In the genomic region with DNA sequence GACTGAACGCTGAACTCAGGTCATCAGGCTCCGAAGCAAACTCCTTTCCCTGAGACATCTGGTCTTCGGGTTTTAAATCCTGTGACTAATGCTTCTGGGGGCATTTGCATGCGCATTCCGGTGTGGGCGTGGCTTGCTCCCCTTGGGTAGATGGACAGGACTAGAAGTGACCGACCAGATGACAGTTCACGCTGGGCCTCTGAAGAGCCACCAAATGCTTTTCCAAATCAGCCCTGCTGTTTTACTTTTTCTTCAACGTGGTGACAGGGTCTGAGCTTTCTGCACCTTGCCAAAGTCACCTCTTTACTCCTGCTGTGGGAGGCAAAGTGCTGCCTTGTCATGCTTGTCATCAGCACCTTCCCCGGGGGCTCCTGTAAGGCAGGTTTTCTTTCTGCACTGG, we compare ENCODE assay signal across 19 mouse cellular contexts. TPM values are rescaled to one million over a fixed set of nuclear protein-coding genes. Genes with fewer than 3 reads are reported as not detected.
DNase-seq lines count a peak whose midpoint lies in the region; ATAC-seq and TF ChIP-seq lines count a peak whose summit lies in the region.
"Had no signal": no experiment of that assay in that cellular context is flagged by ENCODE, and none has a peak within 500 bp of the region (broad histone marks: within the 10 kb centered on the region; RNA-seq: fewer than 3 reads in every experiment).

No protein-coding gene starts in this region.

- H3K36me3 ChIP-seq in hindbrain, embryonic 10.5 days = no peaks in the 10 kb centered on the region
- H3K36me3 ChIP-seq in hindbrain, embryonic 16.5 days (ENCODE audit: control insufficient read depth, insufficient read depth, low read length) = no peaks in the 10 kb centered on the region
- peaks cover 4% of the 10 kb centered on the region for H3K36me3 ChIP-seq in testis, adult 2 months (ENCODE audit: control insufficient read depth, insufficient read depth, low read length)
- no peaks in the 10 kb centered on the region for H3K36me3 ChIP-seq in embryonic facial prominence, embryonic 10.5 days (replicated peaks)
- H3K36me3 ChIP-seq: liver, embryonic 15.5 days had no signal

- H3K27me3 ChIP-seq in hindbrain, embryonic 10.5 days (ENCODE audit: insufficient read depth, poor library complexity, severe bottlenecking) = peaks cover 7% of the 10 kb centered on the region; the same call in 1 of the 2 replicates
- no peaks in the 10 kb centered on the region for H3K27me3 ChIP-seq in hindbrain, embryonic 16.5 days (replicated peaks; ENCODE audit: control insufficient read depth, insufficient read depth, low read length)
- H3K27me3 ChIP-seq in testis, adult 2 months (ENCODE audit: control insufficient read depth, insufficient read depth, low read length) = no peaks in the 10 kb centered on the region
- H3K27me3 ChIP-seq in embryonic facial prominence, embryonic 10.5 days (replicated peaks; ENCODE audit: low read depth, poor library complexity, severe bottlenecking) = peaks cover 19% of the 10 kb centered on the region
- H3K27me3 ChIP-seq: liver, embryonic 15.5 days had no signal

- WGBS in hindbrain, embryonic 10.5 days = 20% methylated on average over 10 of the region's 10 CpGs
- 20% methylated on average over 10 of the region's 10 CpGs for WGBS in hindbrain, embryonic 16.5 days
- 27% methylated on average over 10 of the region's 10 CpGs for WGBS in embryonic facial prominence, embryonic 10.5 days

- no peak overlapping the region for H3K27ac ChIP-seq in hindbrain, embryonic 10.5 days
- no peak overlapping the region for H3K27ac ChIP-seq in hindbrain, embryonic 16.5 days (ENCODE audit: low read depth, low read length)
- no peak overlapping the region for H3K27ac ChIP-seq in testis, adult 2 months (ENCODE audit: control insufficient read depth, insufficient read depth, low read depth, low read length)
- no peak overlapping the region for H3K27ac ChIP-seq in embryonic facial prominence, embryonic 10.5 days (replicated peaks)
- H3K27ac ChIP-seq: gastrocnemius, adult 2 months; liver, embryonic 15.5 days had no signal

- H3K4me2 ChIP-seq in hindbrain, embryonic 16.5 days (ENCODE audit: low read length) = no peak overlapping the region
- H3K4me2 ChIP-seq: liver, embryonic 15.5 days had no signal

- DNase-seq in hindbrain, embryonic 10.5 days (ENCODE audit: low spot score) = peak; percentile 29
- no peak for DNase-seq in testis, postnatal 14 days (ENCODE audit: low spot score)
- DNase-seq in embryonic facial prominence, embryonic 10.5 days (ENCODE audit: low spot score) = peak; percentile 37
- DNase-seq in cerebellum, postnatal 14 days = no peak
- DNase-seq in adrenal gland, postnatal 25 days = no peak
- DNase-seq: adrenal gland, adult 2 months; cerebellum, adult 9-10 months; gastrocnemius, adult 2 months; kidney, postnatal 10 days; right cerebral cortex, postnatal 14 days had no signal

- TF ChIP-seq CTCF in testis, adult 2 months (IDR thresholded peaks at IDR 0.05; ENCODE audit: control insufficient read depth, insufficient read depth, insufficient replicate concordance, low read depth, low read length) = no peak

- H3K9me3 ChIP-seq in hindbrain, embryonic 10.5 days = no peaks in the 10 kb centered on the region
- no peaks in the 10 kb centered on the region for H3K9me3 ChIP-seq in hindbrain, embryonic 16.5 days (ENCODE audit: control insufficient read depth, low read length)
- H3K9me3 ChIP-seq in embryonic facial prominence, embryonic 10.5 days = no peaks in the 10 kb centered on the region
- H3K9me3 ChIP-seq: liver, embryonic 15.5 days had no signal

- no peak overlapping the region for H3K4me3 ChIP-seq in hindbrain, embryonic 10.5 days
- no peak overlapping the region for H3K4me3 ChIP-seq in hindbrain, embryonic 16.5 days (ENCODE audit: low read length)
- no peak overlapping the region for H3K4me3 ChIP-seq in testis, adult 2 months (ENCODE audit: control insufficient read depth, low read depth, low read length)
- no peak overlapping the region for H3K4me3 ChIP-seq in embryonic facial prominence, embryonic 10.5 days
- H3K4me3 ChIP-seq: gastrocnemius, adult 2 months; liver, embryonic 15.5 days had no signal

- H3K4me1 ChIP-seq in hindbrain, embryonic 10.5 days (replicated peaks) = peaks cover 23% of the 10 kb centered on the region
- H3K4me1 ChIP-seq in hindbrain, embryonic 16.5 days (ENCODE audit: control insufficient read depth, insufficient read depth, low read depth, low read length) = no peaks in the 10 kb centered on the region; the same call in 1 of the 2 replicates
- H3K4me1 ChIP-seq in testis, adult 2 months (ENCODE audit: control insufficient read depth, insufficient read depth, low read length) = no peaks in the 10 kb centered on the region
- peaks cover 17% of the 10 kb centered on the region for H3K4me1 ChIP-seq in embryonic facial prominence, embryonic 10.5 days

- TF ChIP-seq POLR2A in testis, adult 2 months (IDR thresholded peaks at IDR 0.05; ENCODE audit: control insufficient read depth, low read depth, low read length) = 0 out of 2 replicates have a peak, but pooled peaks have one; percentile 12

- ATAC-seq in hindbrain, embryonic 16.5 days = no peak
- ATAC-seq: intestine, embryonic 16.5 days had no signal

- H3K9ac ChIP-seq in hindbrain, embryonic 16.5 days (ENCODE audit: low read depth, low read length) = no peak overlapping the region
- H3K9ac ChIP-seq: liver, embryonic 15.5 days had no signal

RNA-seq across cellular contexts. Expression of a gene that starts 13.8 kb away (rescaled TPM):
- polyA plus RNA-seq in hindbrain, embryonic 10.5 days (2016; fragmentation: Nextera tagmentation; extraction: Ambion mirVana) = 0.39 and 1.3 TPM in 2 replicates
- polyA plus RNA-seq in hindbrain, embryonic 16.5 days (2015; fragmentation: Nextera tagmentation; extraction: Ambion mirVana) = 0.61 and 0.69 TPM in 2 replicates
- 577 and 660 TPM in 2 replicates for polyA plus RNA-seq in testis, adult 2 months (2012; rRNA removed)
- 0.11 and 0.15 TPM in 2 replicates for polyA plus RNA-seq in embryonic facial prominence, embryonic 10.5 days (2016; fragmentation: Nextera tagmentation; extraction: Ambion mirVana)
- 0.15 TPM in 1 of 2 replicates, not detected in the other for total RNA-seq in adrenal gland, postnatal 25 days (2021)
- total RNA-seq: gastrocnemius, adult 2 months; hematopoietic stem cell, adult 5-6 weeks; monocyte, adult 5-6 weeks; neutrophil, adult 5-6 weeks had no signal
- polyA plus RNA-seq: adrenal gland, adult 2 months; forebrain, embryonic 11.5 days had no signal

RNA-seq across cellular contexts. Expression of a gene that starts 13.9 kb away (rescaled TPM):
- 65.1 and 78.0 TPM in 2 replicates for polyA plus RNA-seq in hindbrain, embryonic 10.5 days (2016; fragmentation: Nextera tagmentation; extraction: Ambion mirVana)
- polyA plus RNA-seq in hindbrain, embryonic 16.5 days (2015; fragmentation: Nextera tagmentation; extraction: Ambion mirVana) = 161 and 169 TPM in 2 replicates
- 12.7 and 12.9 TPM in 2 replicates for polyA plus RNA-seq in testis, adult 2 months (2012; rRNA removed)
- 42.0 and 43.5 TPM in 2 replicates for polyA plus RNA-seq in embryonic facial prominence, embryonic 10.5 days (2016; fragmentation: Nextera tagmentation; extraction: Ambion mirVana)
- 40.0 and 64.0 TPM in 2 replicates for total RNA-seq in adrenal gland, postnatal 25 days (2021)

RNA-seq across cellular contexts. Expression of a gene that starts 16.2 kb away (rescaled TPM):
- 16.8 and 17.4 TPM in 2 replicates for polyA plus RNA-seq in hindbrain, embryonic 10.5 days (2016; fragmentation: Nextera tagmentation; extraction: Ambion mirVana)
- 13.0 and 15.2 TPM in 2 replicates for polyA plus RNA-seq in hindbrain, embryonic 16.5 days (2015; fragmentation: Nextera tagmentation; extraction: Ambion mirVana)
- polyA plus RNA-seq in testis, adult 2 months (2012; rRNA removed) = 6.3 and 6.9 TPM in 2 replicates
- 15.7 and 17.8 TPM in 2 replicates for polyA plus RNA-seq in embryonic facial prominence, embryonic 10.5 days (2016; fragmentation: Nextera tagmentation; extraction: Ambion mirVana)
- 14.0 and 15.7 TPM in 2 replicates for total RNA-seq in adrenal gland, postnatal 25 days (2021)

RNA-seq across cellular contexts. Expression of a gene that starts 23.7 kb away (rescaled TPM):
- 0.16 and 0.41 TPM in 2 replicates for polyA plus RNA-seq in hindbrain, embryonic 10.5 days (2016; fragmentation: Nextera tagmentation; extraction: Ambion mirVana)
- 0.23 and 0.29 TPM in 2 replicates for polyA plus RNA-seq in hindbrain, embryonic 16.5 days (2015; fragmentation: Nextera tagmentation; extraction: Ambion mirVana)
- 48.7 and 54.3 TPM in 2 replicates for polyA plus RNA-seq in testis, adult 2 months (2012; rRNA removed)
- polyA plus RNA-seq in embryonic facial prominence, embryonic 10.5 days (2016; fragmentation: Nextera tagmentation; extraction: Ambion mirVana) = 0.27 TPM in 1 of 2 replicates, not detected in the other
- total RNA-seq in adrenal gland, postnatal 25 days (2021) = not detected in 2 replicates
- total RNA-seq: adrenal gland, adult 2 months; gastrocnemius, adult 2 months; hematopoietic stem cell, adult 5-6 weeks; monocyte, adult 5-6 weeks; neutrophil, adult 5-6 weeks had no signal
- polyA plus RNA-seq: adrenal gland, adult 2 months; forebrain, embryonic 11.5 days; liver, embryonic 15.5 days; thymus, postnatal 0 days had no signal

RNA-seq across cellular contexts. Expression of a gene that starts 30.3 kb away (rescaled TPM):
- 104 and 107 TPM in 2 replicates for polyA plus RNA-seq in hindbrain, embryonic 10.5 days (2016; fragmentation: Nextera tagmentation; extraction: Ambion mirVana)
- 46.3 and 55.0 TPM in 2 replicates for polyA plus RNA-seq in hindbrain, embryonic 16.5 days (2015; fragmentation: Nextera tagmentation; extraction: Ambion mirVana)
- polyA plus RNA-seq in testis, adult 2 months (2012; rRNA removed) = 21.3 and 25.2 TPM in 2 replicates
- 120 and 121 TPM in 2 replicates for polyA plus RNA-seq in embryonic facial prominence, embryonic 10.5 days (2016; fragmentation: Nextera tagmentation; extraction: Ambion mirVana)
- total RNA-seq in adrenal gland, postnatal 25 days (2021) = 109 and 122 TPM in 2 replicates

Comparison
In these comparisons a context has a peak if more than half of its experiments do, and no peak if none do; other contexts are left out.
1. DNase-seq: peak in hindbrain, embryonic 10.5 days (single experiment) and embryonic facial prominence, embryonic 10.5 days (single experiment); none in testis, postnatal 14 days (single experiment), cerebellum, postnatal 14 days (0 of 2) and adrenal gland, postnatal 25 days (single experiment).
2. RNA of a gene that starts 13.8 kb away (polyA plus RNA-seq): 577 to 660 TPM in testis, adult 2 months; 0.39 to 1.3 TPM in hindbrain, embryonic 10.5 days, 0.61 to 0.69 TPM in hindbrain, embryonic 16.5 days and 0.11 to 0.15 TPM in embryonic facial prominence, embryonic 10.5 days; every median in the first group is over 100 times any median in the second.